Mouse (Mus musculus): Measurements from ENCODE around the gene Focad.

Focad gene

DNA sequence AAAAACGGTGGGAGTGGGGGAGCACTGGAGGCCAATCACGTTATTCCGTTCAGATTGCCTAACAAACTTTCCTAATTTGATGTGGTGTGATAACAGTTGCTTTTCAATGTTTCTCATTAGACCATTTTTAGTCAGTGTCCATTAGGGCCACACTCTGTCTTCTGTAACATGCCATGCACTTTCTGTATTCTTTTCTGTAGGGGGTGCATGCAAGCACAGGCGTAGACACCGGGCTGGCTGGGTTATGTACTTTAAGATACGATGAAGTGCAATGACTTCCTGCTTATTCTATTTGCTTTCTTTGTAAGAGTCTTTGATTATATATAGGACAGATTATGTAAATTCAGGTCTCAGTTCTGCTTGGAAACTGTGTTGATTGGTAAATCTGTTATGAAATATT, 116.2 kb downstream of the Focad start:
- DNase-seq (ENCODE audit: inconsistent ontology term), result no peak

DNA sequence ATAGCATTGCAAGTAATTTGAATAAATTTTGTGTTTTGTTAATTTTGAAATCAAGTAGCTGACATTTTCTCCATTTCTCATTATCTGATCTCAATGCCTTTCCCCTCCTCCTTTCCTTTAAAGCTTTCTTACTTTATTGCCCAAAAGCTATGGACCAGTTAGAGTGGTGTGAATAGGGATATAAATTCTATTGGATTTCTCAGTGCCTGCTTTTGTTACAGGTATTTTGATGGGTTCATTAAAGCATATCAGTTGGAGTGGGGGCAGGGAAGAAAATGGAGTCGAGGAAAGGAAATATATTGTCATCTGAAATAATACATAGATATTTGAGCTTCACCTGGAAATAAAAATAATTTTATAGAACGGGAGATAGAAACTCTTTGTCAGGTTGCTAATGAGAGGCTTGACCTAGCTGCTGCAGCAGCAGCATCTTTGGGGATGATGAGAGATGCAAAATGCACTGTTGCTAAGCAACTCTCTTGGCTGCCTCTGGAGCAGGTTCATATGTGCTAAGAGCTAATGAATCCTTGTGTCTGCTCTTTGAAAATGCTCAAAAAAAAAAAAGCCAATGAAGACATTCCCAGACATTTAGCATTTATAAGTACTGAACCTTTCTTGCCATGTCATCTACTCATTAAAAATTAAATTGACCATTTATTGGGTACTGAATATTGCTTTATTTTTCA, 116.9 kb downstream of the Focad start:
- DNase-seq (ENCODE audit: inconsistent ontology term), result no peak

DNA sequence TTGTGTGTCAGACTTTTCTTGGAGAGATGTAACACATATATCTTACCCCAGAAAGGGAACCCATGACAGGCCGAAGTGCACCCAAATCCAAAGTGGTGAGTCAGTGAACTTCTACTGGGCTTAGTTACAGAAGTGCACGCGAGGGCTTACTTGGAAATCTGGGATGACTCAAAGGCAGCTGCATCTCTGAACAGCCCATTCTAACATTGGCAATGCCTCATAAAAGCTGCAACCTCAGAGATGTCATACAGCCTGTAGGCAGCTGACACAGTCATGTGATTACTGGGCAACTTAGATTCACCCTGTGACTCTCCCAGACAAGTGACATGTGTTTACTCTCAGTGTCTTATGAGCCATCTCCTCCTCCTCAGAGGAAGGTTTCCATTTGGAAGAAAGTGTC, 119.5 kb downstream of the Focad start:
- peak; percentile 67 for DNase-seq (ENCODE audit: inconsistent ontology term)

GRCm38 (mm10) chr4:88218286-88218685, 123.9 kb downstream of the Focad start:
- no peak for DNase-seq (ENCODE audit: inconsistent ontology term)

DNA sequence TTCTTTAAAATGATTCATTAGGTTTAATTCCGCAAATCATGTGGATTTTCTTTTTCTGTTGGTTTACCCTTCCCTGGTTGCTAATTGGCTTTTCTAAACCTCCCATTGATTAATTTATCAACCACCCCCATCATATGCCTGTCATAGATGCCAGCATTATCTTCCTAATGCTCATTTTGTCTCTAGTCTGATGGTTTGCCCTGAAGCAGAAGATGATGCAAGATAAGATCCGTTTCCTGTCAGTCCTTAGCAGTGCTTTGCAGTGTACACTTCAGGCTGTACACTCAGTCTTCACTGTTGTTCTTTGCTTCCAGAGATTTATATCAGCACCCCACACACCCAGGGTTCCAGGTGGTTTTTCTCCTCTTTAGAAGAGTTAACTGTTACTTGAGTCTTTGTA, 124.4 kb downstream of the Focad start:
- DNase-seq (ENCODE audit: inconsistent ontology term), result no peak

GRCm38 (mm10) chr4:88231375-88231774, 136.9 kb downstream of the Focad start:
- no peak for DNase-seq (ENCODE audit: inconsistent ontology term)

DNA sequence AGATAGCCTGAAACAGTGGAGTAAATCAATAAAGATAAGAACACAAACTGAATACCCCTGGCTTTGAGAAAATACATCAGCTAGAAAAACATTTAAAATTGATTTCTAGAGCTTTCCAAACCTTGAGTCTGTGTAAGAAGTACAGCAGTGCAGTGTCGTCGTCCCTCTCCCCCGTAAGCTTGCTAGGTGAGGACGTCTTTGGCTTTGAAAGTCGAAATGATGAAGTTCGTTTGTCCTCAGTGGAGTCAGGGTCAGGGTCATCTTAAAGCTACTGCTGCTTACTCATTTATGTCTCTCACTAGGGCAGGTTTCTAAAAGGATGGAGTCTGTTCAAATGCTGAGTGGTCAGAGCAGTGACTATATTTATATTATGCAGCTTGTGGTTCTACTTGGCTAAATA, 141.5 kb downstream of the Focad start:
- no peak for DNase-seq (ENCODE audit: inconsistent ontology term)

DNA sequence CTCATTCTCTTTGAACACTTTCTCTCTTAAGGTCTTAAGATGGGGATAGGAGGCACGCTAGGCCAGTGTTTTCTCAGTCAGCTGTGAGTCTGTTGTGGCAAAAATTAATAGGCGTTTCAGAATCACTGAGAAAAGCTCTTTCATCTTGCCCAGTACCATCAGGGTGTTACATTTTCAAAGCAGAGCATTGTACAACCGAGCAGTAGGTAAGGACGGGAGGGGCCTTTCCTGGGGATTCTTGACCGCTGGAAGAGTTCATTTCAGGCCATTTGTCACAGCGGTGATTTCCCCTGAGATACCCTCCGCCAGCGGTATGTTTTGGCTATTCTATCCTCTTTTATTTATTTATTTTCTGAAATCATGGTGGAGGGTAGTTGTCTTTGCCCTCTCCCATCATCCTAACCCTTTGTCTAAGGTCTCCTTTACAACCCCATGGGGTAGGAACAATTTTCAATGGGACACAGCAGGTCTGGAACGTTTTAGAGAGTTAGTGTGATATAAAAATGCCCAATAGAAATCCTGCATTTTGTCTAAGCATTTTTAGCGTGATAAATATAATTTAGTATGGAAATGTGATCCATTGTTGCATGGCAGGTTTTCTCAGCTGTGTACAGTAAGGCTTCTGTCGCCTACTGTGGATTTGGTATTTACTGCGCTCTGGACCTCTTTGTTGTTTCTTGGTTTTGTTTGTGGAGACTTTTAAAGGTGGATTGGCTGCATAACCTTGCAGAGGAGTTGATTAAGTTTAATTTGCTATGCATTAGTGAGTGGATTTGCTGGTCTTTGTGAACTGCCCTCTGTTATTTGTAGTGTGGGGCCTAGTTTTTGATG, 142.7 kb downstream of the Focad start:
- no peak for DNase-seq (ENCODE audit: inconsistent ontology term)

DNA sequence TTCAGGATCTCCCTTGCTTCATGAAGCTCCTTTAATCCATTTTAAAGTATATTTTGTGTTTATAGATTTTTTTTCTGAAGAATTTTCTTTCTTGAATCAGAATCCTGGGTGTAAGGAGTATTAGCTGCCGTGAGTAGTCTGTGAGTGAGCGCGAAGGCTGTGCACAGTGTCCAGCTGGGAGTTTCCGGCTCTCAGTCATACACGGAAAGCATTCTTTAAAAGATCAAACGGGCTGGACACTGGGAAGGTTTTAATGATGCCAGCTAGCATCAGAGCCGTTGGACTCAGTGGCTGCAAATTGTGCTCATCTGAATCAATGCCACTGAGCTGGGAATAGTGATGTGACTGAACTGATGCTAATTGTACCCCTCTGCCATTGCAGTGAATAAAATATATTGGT, 143.9 kb downstream of the Focad start:
- peak; percentile 49 for DNase-seq (ENCODE audit: inconsistent ontology term)

DNA sequence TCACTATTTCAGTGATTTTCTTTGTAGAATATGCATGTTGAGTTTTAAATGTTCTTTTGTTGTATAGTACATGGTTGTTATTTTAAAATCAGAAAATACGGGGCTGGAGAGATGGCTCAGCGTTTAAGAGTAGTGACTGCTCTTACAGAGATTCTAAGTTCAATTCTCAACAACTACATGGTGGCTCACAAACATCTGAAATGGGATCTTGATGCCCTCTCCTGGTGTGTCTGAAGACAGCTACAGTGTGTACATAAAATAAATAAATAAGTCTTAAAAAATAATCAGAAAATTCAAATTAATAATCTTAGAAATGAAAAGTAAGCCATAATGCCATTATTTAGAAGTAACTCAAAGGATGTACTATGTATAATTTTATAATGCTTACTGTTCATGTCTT, 149.4 kb downstream of the Focad start:
- no peak for DNase-seq (ENCODE audit: inconsistent ontology term)

GRCm38 (mm10) chr4:88245494-88245893, 151.1 kb downstream of the Focad start:
- DNase-seq (ENCODE audit: inconsistent ontology term), result no peak

DNA sequence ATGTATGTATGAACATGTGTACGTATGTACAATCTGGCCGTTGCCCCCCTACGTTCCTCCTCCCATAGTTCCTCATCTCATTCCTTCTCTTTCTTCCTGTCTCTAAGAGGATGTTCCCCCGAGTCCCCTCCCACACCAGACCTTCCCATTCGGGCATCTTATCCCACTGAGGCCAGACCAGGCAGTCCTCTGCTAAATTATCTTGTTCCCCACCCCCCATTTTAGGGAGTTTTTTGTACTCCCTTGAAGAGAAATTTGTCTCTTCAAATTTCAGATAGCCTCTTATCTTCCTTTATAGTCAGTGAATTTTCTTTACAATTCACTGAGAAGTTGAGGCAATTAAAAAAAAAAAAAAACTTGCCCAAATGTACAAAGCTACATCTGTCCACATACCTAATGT, 166.9 kb downstream of the Focad start:
- no peak for DNase-seq (ENCODE audit: inconsistent ontology term)

- DNase-seq (ENCODE audit: inconsistent ontology term), result no peak
Measured at GRCm38 (mm10) chr4:88264536-88264935, 170.1 kb downstream of the Focad start.

DNA sequence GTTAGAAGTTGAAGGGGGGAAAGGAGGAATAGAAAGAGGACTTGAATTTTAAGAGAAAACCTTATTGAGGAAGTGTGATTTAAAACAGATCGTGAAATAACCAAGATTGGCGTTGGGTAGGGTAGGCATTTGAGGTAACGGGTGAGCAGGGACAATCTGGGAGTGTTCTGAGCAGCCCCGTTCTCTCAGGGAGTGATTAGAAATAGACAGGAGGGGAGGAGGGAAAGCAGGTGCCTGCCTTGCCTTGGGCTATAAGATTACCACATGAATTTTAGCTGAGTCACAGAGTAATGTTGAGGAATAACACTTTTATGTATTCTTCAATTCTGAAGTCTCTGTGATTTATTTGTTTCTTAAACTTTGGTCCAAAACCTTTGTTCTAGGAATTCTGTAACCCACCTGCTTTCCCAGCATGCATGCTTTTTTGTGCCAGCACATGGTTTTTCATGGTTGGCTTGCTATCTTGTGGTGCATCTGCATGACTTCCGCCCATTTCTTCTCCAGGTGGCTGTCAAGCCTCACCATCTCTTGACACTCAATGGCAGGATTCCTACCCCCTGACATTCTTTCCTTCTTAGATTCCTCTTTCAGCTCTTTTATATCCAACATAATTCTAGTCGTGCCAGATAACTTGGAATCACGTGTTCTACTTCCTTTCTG, 176.1 kb downstream of the Focad start:
- DNase-seq (ENCODE audit: inconsistent ontology term), result no peak

GRCm38 (mm10) chr4:88275571-88276041, 181.2 kb downstream of the Focad start:
- DNase-seq (ENCODE audit: inconsistent ontology term), result peak; percentile 35

GRCm38 (mm10) chr4:88276058-88276734, 181.8 kb downstream of the Focad start:
- DNase-seq (ENCODE audit: inconsistent ontology term), result no peak

DNA sequence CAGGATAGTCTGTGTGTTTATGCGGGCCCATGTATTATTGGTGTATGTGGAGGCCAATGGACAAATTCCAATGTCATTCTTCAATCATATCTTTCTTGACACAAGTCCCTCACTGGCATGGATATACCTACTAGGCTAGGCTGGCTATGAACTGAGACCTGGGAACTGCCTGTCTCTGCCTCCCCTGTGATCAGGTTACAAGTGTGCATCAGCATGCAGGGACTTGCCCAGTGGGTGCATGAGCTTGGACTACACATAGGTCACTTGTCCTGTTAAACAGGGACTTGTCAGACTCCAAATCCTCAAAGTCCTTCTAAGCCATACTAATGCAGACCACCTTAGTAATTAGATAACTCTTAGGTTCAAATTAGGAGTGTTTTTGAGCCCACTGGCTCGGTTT, 184.1 kb downstream of the Focad start:
- no peak for DNase-seq (ENCODE audit: inconsistent ontology term)

- DNase-seq (ENCODE audit: inconsistent ontology term), result no peak
Measured at GRCm38 (mm10) chr4:88280536-88280935, 186.1 kb downstream of the Focad start.

DNA sequence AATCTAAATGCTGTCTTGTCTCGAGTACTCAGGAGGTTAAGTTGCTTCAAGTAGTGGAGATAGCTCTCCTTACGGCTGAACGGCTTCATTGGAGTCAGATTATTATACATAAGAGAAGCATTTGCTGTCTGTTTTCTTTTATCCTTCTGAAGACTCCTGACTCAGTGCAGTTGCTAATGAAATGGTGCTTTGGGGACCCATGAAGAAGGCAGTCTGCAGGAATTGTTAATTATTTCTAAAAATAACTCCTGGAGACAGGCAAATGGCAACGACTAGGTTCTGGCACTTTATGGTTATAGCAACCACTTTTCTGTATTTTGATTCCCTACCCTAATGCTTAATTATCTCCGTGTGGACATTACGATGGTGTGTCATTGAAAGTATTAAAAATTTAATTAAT, 201.1 kb downstream of the Focad start:
- DNase-seq (ENCODE audit: inconsistent ontology term), result no peak

GRCm38 (mm10) chr4:88299551-88299950, 205.1 kb downstream of the Focad start:
- no peak for DNase-seq (ENCODE audit: inconsistent ontology term)

GRCm38 (mm10) chr4:88300832-88301621, 206.6 kb downstream of the Focad start:
- DNase-seq (ENCODE audit: inconsistent ontology term), result no peak

Data from Muller cell, postnatal 12 days (primary cell).